Mouse (Mus musculus) spleen, embryonic (tissue): ENCODE measurements at regions not wholly inside any gene's neighbourhood (a gene's known extent, or its start where the extent isn't known, plus 50 kb on each side); places are given as distances from the start of the nearest gene placed in this dataset.

Experiments
- CTCF ChIA-PET: fragments of 350-600 bp; sonication (Branson Sonifier 250); formaldehyde crosslinking; loops from one replicate; lab custom pipeline; 2022; lab: Charles Lee

GRCm38 (mm10) chr4:106103750-106104635 lies 212.0 kb upstream of the Usp24 start:
- CTCF ChIA-PET, result no interaction called here

GRCm38 (mm10) chr4:106112981-106113380 lies 203.0 kb upstream of the Usp24 start:
- CTCF ChIA-PET, result no interaction called here

GRCm38 (mm10) chr4:106113747-106114146 lies 202.3 kb upstream of the Usp24 start:
- CTCF ChIA-PET, result no interaction called here

GRCm38 (mm10) chr4:106116611-106117010 lies 199.4 kb upstream of the Usp24 start:
- CTCF ChIA-PET, result no interaction called here

- CTCF ChIA-PET, result no interaction called here
These were observed 194.7 kb upstream of the Usp24 start for GRCm38 (mm10) chr4:106121306-106121705.

DNA sequence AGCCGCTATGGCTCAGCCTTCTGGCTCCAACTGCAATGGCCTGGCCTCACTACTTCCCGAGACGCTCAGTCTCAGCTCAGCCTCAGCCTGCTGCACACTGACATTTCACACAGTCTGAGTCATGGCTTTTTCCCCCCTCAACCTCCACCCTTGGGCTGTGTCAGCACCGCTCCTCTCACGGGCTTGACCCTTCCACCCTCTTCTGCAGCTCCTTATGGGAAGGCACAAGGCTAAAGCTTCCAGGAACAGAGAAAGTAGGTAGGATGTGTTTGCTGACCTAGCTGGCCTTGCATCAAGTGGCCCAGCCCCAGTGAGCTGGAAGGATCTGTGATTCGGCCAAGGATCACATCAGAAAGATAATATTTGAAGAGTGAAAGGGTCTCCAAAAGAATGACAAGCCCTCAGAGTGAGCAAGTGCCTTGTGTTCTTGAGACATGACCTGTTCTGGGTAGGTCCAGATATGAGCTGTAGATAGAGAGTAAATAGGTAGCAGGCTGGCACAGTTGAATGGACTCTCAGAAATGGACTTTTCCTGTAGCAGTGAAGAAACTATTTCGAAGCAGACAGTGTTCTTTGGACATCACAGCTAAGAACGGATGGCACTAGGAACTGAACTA lies 192.9 kb upstream of the Usp24 start:
- CTCF ChIA-PET, result interaction anchor here (0.5 kb wide), 1 partner anchor 106 kb away, joined by 9 read pairs; no protein-coding TSS in a partner anchor

GRCm38 (mm10) chr4:106127199-106127598 lies 188.8 kb upstream of the Usp24 start:
- CTCF ChIA-PET, result no interaction called here

- CTCF ChIA-PET, result no interaction called here
These were observed 188.4 kb upstream of the Usp24 start for GRCm38 (mm10) chr4:106127641-106128040.

DNA sequence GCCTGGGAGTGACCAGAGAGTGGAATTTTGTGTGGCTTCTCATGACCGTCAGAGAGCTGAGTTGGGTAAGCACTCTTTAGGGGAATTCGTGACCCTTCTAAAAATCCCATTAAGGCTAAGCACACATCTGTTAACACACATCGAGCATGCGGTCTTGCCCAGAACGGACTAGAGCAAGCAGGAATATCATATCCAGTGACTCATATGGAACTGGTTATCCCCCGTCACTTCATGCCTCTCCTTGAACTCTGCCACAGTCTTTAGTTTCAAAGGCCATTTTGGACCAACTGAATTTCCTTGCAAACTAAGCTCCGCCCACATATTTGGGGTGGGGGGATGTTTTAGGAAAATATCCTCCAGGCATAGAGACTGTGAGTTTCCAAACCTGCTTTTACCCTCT lies 186.7 kb upstream of the Usp24 start:
- CTCF ChIA-PET, result no interaction called here

GRCm38 (mm10) chr4:106129803-106130202 lies 186.2 kb upstream of the Usp24 start:
- CTCF ChIA-PET, result no interaction called here

GRCm38 (mm10) chr4:106133746-106134730 lies 182.0 kb upstream of the Usp24 start:
- CTCF ChIA-PET, result no interaction called here

- CTCF ChIA-PET, result no interaction called here
These were observed 173.3 kb upstream of the Usp24 start for GRCm38 (mm10) chr4:106142741-106143140.

- CTCF ChIA-PET, result no interaction called here
These were observed 171.5 kb upstream of the Usp24 start for GRCm38 (mm10) chr4:106144351-106145116.

DNA sequence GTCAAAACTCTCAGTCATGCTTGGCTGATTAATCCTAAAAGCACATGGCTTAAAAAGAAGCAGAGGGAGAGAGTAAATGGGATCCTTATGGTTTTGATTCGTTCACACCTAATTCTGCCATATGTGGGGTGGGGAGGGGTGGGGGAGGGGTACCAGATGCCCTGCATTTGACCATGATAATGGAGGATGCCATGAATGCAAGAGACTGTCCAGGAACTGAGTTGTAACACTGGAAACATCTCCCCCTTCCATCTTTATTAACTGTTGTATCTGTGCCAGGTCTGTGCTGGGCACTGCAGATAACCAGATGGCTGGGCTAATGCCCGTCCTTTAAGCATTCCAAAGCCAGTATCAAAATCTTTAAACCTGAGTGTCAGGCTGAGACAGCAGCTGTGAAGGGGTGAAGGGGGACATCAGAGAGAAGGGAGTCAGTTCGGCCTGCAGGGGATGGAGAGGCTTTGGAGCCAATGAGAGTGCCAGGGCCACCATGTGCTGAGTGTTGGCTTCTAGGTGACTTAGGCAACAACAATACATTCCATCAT lies 169.0 kb upstream of the Usp24 start:
- CTCF ChIA-PET, result no interaction called here

- CTCF ChIA-PET, result no interaction called here
These were observed 167.1 kb upstream of the Usp24 start for GRCm38 (mm10) chr4:106148866-106149265.

DNA sequence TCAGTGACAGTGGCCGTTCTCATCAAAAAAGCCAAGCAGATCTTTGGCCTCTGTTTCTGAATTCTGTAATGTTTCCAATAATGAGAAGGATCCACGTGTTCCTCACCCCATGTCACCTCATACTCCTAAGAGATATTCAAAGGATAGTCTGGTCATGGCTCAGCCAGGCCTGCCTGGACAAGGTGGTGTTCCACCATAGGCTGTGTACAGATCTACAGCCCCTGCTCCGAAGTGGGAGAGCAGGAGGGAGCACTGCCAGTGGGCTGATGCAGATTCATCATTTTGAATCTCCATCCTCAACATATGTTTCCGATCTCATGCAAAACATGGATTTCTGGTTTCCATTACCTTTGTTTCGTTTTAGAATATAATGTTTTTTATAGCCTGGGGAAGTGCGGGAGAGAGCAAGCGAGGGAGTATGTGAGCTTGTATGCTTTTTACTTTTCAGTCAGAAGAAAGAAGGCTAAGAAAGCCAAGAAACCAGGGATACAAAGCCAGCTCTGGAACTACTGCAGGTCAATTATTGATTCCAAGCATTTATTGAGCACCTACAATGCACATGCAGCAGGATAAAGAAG lies 166.5 kb upstream of the Usp24 start:
- CTCF ChIA-PET, result no interaction called here

GRCm38 (mm10) chr4:106150775-106151174 lies 165.2 kb upstream of the Usp24 start:
- CTCF ChIA-PET, result no interaction called here

DNA sequence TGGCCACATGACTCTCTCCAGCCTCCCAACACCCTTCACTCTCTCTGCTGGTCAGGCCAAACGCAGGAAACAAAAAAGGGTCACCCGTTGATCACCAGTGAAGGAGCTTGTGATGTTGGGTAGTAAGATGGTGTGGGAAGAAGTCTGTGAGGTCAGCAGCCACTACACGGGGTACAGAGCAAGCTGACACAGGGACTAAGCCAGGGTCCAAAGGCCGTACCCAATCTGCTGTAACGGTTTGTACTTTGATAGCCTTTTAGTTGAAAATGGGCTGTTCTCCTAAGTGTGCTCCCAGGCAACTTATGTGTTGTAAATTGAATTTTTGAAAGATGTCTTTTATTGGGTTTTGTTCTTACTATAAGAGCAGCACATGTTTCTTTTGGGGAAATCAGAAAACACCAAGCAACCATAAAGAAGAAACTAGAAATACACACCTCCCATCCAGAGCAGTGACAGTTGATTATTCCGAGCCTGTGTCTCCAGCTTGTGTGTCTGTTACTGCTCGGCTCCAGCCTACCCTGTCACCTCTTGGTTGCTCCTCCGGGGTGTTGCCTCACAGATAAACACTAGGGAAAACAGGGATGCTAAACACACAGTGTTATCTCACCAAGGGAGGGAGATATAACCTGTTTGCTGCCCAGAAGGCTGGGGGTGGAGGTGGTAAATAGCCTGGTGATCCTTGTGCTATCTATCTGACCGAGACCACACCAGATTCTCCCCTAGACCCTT lies 158.4 kb upstream of the Usp24 start:
- CTCF ChIA-PET, result no interaction called here

- CTCF ChIA-PET, result no interaction called here
These were observed 154.4 kb upstream of the Usp24 start for GRCm38 (mm10) chr4:106161592-106161991.

- CTCF ChIA-PET, result no interaction called here
These were observed 153.5 kb upstream of the Usp24 start for GRCm38 (mm10) chr4:106162551-106162950.
